Comparison of ENCODE assay signal across 23 mouse cellular contexts in the genomic region with DNA sequence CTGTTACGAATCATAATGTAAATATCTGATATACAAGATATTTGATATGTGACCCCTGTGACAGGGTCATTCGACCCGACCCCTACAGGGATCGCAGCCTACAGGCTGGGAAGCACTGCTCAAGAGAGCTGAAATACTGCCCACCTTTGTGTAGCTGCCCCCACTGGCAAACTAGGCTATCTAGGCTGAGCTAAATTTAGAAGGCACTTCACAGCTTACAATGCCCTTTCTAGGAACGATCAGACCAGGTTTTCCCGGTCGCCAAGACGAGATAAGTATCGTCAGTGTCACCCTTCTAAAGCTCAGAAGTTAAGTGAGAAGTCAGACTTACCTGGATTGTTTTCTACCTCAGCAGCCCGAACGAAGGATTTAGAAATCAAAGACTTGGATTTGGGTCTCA.
DNase-seq lines count a peak whose midpoint lies in the region; ATAC-seq and TF ChIP-seq lines count a peak whose summit lies in the region.
"Had no signal": no experiment of that assay in that cellular context is flagged by ENCODE, and none has a peak within 500 bp of the region (broad histone marks: within the 10 kb centered on the region; RNA-seq: fewer than 3 reads in every experiment).

No protein-coding gene starts in this region.

- peak overlapping the region; percentile 50; the same call in 1 of the 2 replicates for H3K27ac ChIP-seq in heart, embryonic 11.5 days (ENCODE audit: low read depth, low read length)
- peak overlapping the region; percentile 59 to 64 for H3K27ac ChIP-seq in heart, embryonic 14.5 days (replicated peaks in 1 of 2; ENCODE audit: control insufficient read depth in 1 of 2, insufficient read depth in 1 of 2, low read depth in 2 of 2, low read length in 2 of 2)
- H3K27ac ChIP-seq in heart, postnatal 0 days (ENCODE audit: low read depth): peak overlapping the region; percentile 51; the same call in 1 of the 2 replicates
- no peak overlapping the region for H3K27ac ChIP-seq in hindbrain, embryonic 14.5 days
- H3K27ac ChIP-seq: embryonic facial prominence, embryonic 12.5 days; embryonic facial prominence, embryonic 15.5 days; gastrocnemius, adult 2 months; hindbrain, embryonic 15.5 days had no signal

- no peak overlapping the region for H3K4me3 ChIP-seq in heart, embryonic 11.5 days (ENCODE audit: low read depth, low read length)
- peak overlapping the region in 1 of 2 experiments; percentile 14; a peak in 1 of 4 replicates for H3K4me3 ChIP-seq in heart, embryonic 14.5 days (ENCODE audit: control insufficient read depth in 1 of 2, insufficient read depth in 1 of 2, low read depth in 1 of 2, low read length in 2 of 2)
- no peak overlapping the region for H3K4me3 ChIP-seq in heart, postnatal 0 days (ENCODE audit: low read depth, low read length)
- H3K4me3 ChIP-seq in hindbrain, embryonic 14.5 days (replicated peaks; ENCODE audit: low read length): no peak overlapping the region
- H3K4me3 ChIP-seq: embryonic facial prominence, embryonic 12.5 days; embryonic facial prominence, embryonic 15.5 days; gastrocnemius, adult 2 months; hindbrain, embryonic 15.5 days had no signal

- no peaks in the 10 kb centered on the region for H3K27me3 ChIP-seq in heart, embryonic 11.5 days (ENCODE audit: control insufficient read depth, insufficient read depth, low read length)
- H3K27me3 ChIP-seq in heart, embryonic 14.5 days (ENCODE audit: control insufficient read depth, insufficient read depth, low read length): no peaks in the 10 kb centered on the region
- H3K27me3 ChIP-seq in heart, postnatal 0 days (ENCODE audit: control insufficient read depth, insufficient read depth, low read length): no peaks in the 10 kb centered on the region
- no peaks in the 10 kb centered on the region for H3K27me3 ChIP-seq in hindbrain, embryonic 14.5 days (ENCODE audit: control insufficient read depth, insufficient read depth, low read length)
- H3K27me3 ChIP-seq: embryonic facial prominence, embryonic 12.5 days; embryonic facial prominence, embryonic 15.5 days; hindbrain, embryonic 15.5 days had no signal

- no peak for ATAC-seq in heart, embryonic 11.5 days (replicated peaks; ENCODE audit: insufficient number of reproducible peaks, low FRiP score, low TSS enrichment)
- ATAC-seq in heart, embryonic 14.5 days (ENCODE audit: insufficient number of reproducible peaks, insufficient read depth, low FRiP score, low read depth): no peak
- ATAC-seq in heart, postnatal 0 days (ENCODE audit: insufficient read depth, low read depth): no peak
- ATAC-seq in hindbrain, embryonic 14.5 days (ENCODE audit: low FRiP score): no peak
- ATAC-seq: CD4-positive, CD25-positive, alpha-beta regulatory T cell, adult 4 months; forebrain, embryonic 14.5 days; forebrain, postnatal 0 days; intestine, postnatal 0 days had no signal

- H3K9ac ChIP-seq in heart, embryonic 11.5 days (ENCODE audit: low read depth, low read length): no peak overlapping the region
- H3K9ac ChIP-seq in heart, embryonic 14.5 days (ENCODE audit: low read length): no peak overlapping the region
- no peak overlapping the region for H3K9ac ChIP-seq in heart, postnatal 0 days (replicated peaks; ENCODE audit: low read depth, low read length)
- H3K9ac ChIP-seq in hindbrain, embryonic 14.5 days: no peak overlapping the region
- H3K9ac ChIP-seq: embryonic facial prominence, embryonic 12.5 days; embryonic facial prominence, embryonic 15.5 days; forebrain, postnatal 0 days; hindbrain, embryonic 15.5 days had no signal

- WGBS in heart, embryonic 11.5 days (ENCODE audit: insufficient replicate concordance): 42% methylated on average over 11 of the region's 11 CpGs
- WGBS in heart, embryonic 14.5 days: 24% methylated on average over 11 of the region's 11 CpGs
- WGBS in heart, postnatal 0 days: 34% methylated on average over 11 of the region's 11 CpGs
- 93% methylated on average over 11 of the region's 11 CpGs for WGBS in hindbrain, embryonic 14.5 days

- intact Hi-C loops in heart, postnatal 25 days (cut with DNase I): no loop called here

- no peaks in the 10 kb centered on the region for H3K36me3 ChIP-seq in heart, embryonic 11.5 days (ENCODE audit: control insufficient read depth, insufficient read depth, low read length)
- no peaks in the 10 kb centered on the region for H3K36me3 ChIP-seq in heart, embryonic 14.5 days (ENCODE audit: control insufficient read depth, insufficient read depth, low read length)
- no peaks in the 10 kb centered on the region for H3K36me3 ChIP-seq in heart, postnatal 0 days (replicated peaks; ENCODE audit: control insufficient read depth, insufficient read depth, low read length)
- no peaks in the 10 kb centered on the region for H3K36me3 ChIP-seq in hindbrain, embryonic 14.5 days (replicated peaks; ENCODE audit: control insufficient read depth, insufficient read depth)
- H3K36me3 ChIP-seq: embryonic facial prominence, embryonic 12.5 days; embryonic facial prominence, embryonic 15.5 days; hindbrain, embryonic 15.5 days had no signal

- peaks cover 8% of the 10 kb centered on the region for H3K9me3 ChIP-seq in heart, embryonic 11.5 days (replicated peaks; ENCODE audit: control insufficient read depth, low read length)
- H3K9me3 ChIP-seq in heart, embryonic 14.5 days (ENCODE audit: control insufficient read depth, low read length): peaks cover 14% of the 10 kb centered on the region
- peaks cover 15% of the 10 kb centered on the region for H3K9me3 ChIP-seq in heart, postnatal 0 days (replicated peaks; ENCODE audit: control insufficient read depth, low read length)
- peaks cover 25% of the 10 kb centered on the region; the same call in 1 of the 2 replicates for H3K9me3 ChIP-seq in hindbrain, embryonic 14.5 days (ENCODE audit: control insufficient read depth, low read length)

- H3K4me2 ChIP-seq in heart, embryonic 11.5 days: peak overlapping the region; percentile 24
- H3K4me2 ChIP-seq in heart, embryonic 14.5 days (ENCODE audit: low read length): peak overlapping the region; percentile 48
- H3K4me2 ChIP-seq in heart, postnatal 0 days (ENCODE audit: low read depth, low read length): peak overlapping the region; percentile 39
- no peak overlapping the region for H3K4me2 ChIP-seq in hindbrain, embryonic 14.5 days (replicated peaks)
- H3K4me2 ChIP-seq: embryonic facial prominence, embryonic 12.5 days; embryonic facial prominence, embryonic 15.5 days; hindbrain, embryonic 15.5 days had no signal

- TF ChIP-seq EP300 in heart, postnatal 0 days (IDR thresholded peaks at IDR 0.05; ENCODE audit: low read depth): no peak

- TF ChIP-seq CTCF in heart, postnatal 0 days (IDR thresholded peaks at IDR 0.05; ENCODE audit: low read depth): no peak

- 0 out of 2 replicates have a peak, but pooled peaks cover 3% of the 10 kb centered on the region for H3K4me1 ChIP-seq in heart, embryonic 11.5 days (ENCODE audit: control insufficient read depth, insufficient read depth, low read length)
- peaks cover 0 to 11% of the 10 kb centered on the region in 2 experiments; a peak in 3 of 4 replicates for H3K4me1 ChIP-seq in heart, embryonic 14.5 days (ENCODE audit: control insufficient read depth in 2 of 2, insufficient read depth in 2 of 2, low read length in 2 of 2)
- peaks cover 8% of the 10 kb centered on the region; the same call in 1 of the 2 replicates for H3K4me1 ChIP-seq in heart, postnatal 0 days (ENCODE audit: control insufficient read depth, insufficient read depth)
- H3K4me1 ChIP-seq in hindbrain, embryonic 14.5 days (replicated peaks; ENCODE audit: control insufficient read depth, insufficient read depth, low read length): no peaks in the 10 kb centered on the region
- H3K4me1 ChIP-seq: embryonic facial prominence, embryonic 12.5 days; embryonic facial prominence, embryonic 15.5 days; hindbrain, embryonic 15.5 days had no signal

- no peak for DNase-seq in heart, adult 8-10 months (ENCODE audit: low spot score)
- no peak for DNase-seq in heart, postnatal 25 days (ENCODE audit: low spot score)
- DNase-seq in heart, postnatal 0 days (ENCODE audit: low spot score): peak; percentile 55
- DNase-seq in layer of hippocampus, adult 11-12 months (ENCODE audit: low spot score): no peak
- no peak for DNase-seq in hindbrain, embryonic 14.5 days (ENCODE audit: low spot score)
- DNase-seq: adrenal gland, adult 2 months; adrenal gland, postnatal 14 days; cerebellum, adult 11 months; cerebellum, adult 2 months; cerebellum, adult 9-11 months; cerebellum, postnatal 25 days; forebrain, postnatal 0 days; gastrocnemius, adult 2 months; gastrocnemius, postnatal 14 days; kidney, adult 2 months had no signal
